Mouse (Mus musculus) hindbrain, postnatal 0 days (tissue): ENCODE results near the gene Gcnt7. TPM values are rescaled to one million over a fixed set of nuclear protein-coding genes. Genes with fewer than 3 reads are reported as not detected.
A peak's percentile ranks its signal among the peaks of the same experiment; 100 is the strongest.

Experiments
- ATAC-seq: fragments of 200-750 bp; cut with Nextera tagmentation; 2 replicates; pipeline ENCODE4 v1.8.0; 2017; ENCODE audit warnings: mild to moderate bottlenecking, moderate TSS enrichment, moderate library complexity
- DNase-seq: peaks from one replicate; pipeline ENCODE4 v3.0.0-alpha.2; 2015; ENCODE audit warnings: low spot score
- H3K27ac ChIP-seq: fragments of 300-500 bp; sonication (generic); 2 replicates; pipeline ENCODE4 v1.5.1; 2014; ENCODE audit warnings: mild to moderate bottlenecking
- H3K27me3 ChIP-seq: fragments of 300-500 bp; sonication (generic); 2 replicates; pipeline ENCODE4 v1.6.1; 2014; ENCODE audit warnings: low read length, mixed read lengths; ENCODE audit not compliant: insufficient read depth
- H3K36me3 ChIP-seq: fragments of 300-500 bp; sonication (generic); 2 replicates; pipeline ENCODE4 v1.6.1; 2014; ENCODE audit warnings: low read length, mixed read lengths; ENCODE audit not compliant: insufficient read depth
- H3K4me1 ChIP-seq: fragments of 300-500 bp; sonication (generic); 2 replicates; pipeline ENCODE4 v1.6.1; 2014; ENCODE audit warnings: antibody characterized with exemption, low read length, mixed read lengths; ENCODE audit not compliant: insufficient read depth
- H3K4me2 ChIP-seq: fragments of 300-500 bp; sonication (generic); 2 replicates; pipeline ENCODE4 v1.6.1; 2014; ENCODE audit warnings: low read depth, mild to moderate bottlenecking, low read length, moderate library complexity, mixed read lengths
- H3K4me3 ChIP-seq: fragments of 300-500 bp; sonication (generic); 2 replicates; pipeline ENCODE4 v1.5.1; 2014; ENCODE audit warnings: low read length
- H3K9ac ChIP-seq: fragments of 300-500 bp; sonication (generic); replicated peaks from 2 replicates; pipeline ENCODE4 v1.6.1; 2014; ENCODE audit warnings: mild to moderate bottlenecking, low read length, moderate library complexity, mixed read lengths
- H3K9me3 ChIP-seq: fragments of 300-500 bp; sonication (generic); 2 replicates; pipeline ENCODE4 v1.6.1; 2016; ENCODE audit warnings: low read length, mixed read lengths
- CTCF ChIP-seq: IDR thresholded peaks from 2 replicates; pipeline ENCODE4 v1.5.1; 2016; ENCODE audit warnings: antibody characterized with exemption, control low read depth, low read depth
- WGBS: fragments of 180-500 bp; shearing (Covaris S2); extraction: QIAGEN DNeasy Blood & Tissue Kit; methylation state at CpG from one replicate; pipeline ENCODE4 v1.1.7; 2014; 5-methylcytosine and 5-hydroxymethylcytosine counted together
- polyA plus RNA-seq: library from polyadenylated mRNA; unstranded; fragments of >200 nt; fragmentation: Nextera tagmentation; extraction: Ambion mirVana; gene quantifications from 2 replicates; pipeline ENCODE4 v1.2.1, GENCODE M21; 2015
- total RNA-seq: library from RNA; depleted of rRNA; stranded (reverse); fragments of >200 nt; gene quantifications from 2 replicates; pipeline ENCODE4 v1.2.3, GENCODE M21; 2014; rRNA removed

Gcnt7 gene
- total RNA-seq: not detected in 2 replicates
- 0.92 and 1.0 TPM in 2 replicates for polyA plus RNA-seq

DNA sequence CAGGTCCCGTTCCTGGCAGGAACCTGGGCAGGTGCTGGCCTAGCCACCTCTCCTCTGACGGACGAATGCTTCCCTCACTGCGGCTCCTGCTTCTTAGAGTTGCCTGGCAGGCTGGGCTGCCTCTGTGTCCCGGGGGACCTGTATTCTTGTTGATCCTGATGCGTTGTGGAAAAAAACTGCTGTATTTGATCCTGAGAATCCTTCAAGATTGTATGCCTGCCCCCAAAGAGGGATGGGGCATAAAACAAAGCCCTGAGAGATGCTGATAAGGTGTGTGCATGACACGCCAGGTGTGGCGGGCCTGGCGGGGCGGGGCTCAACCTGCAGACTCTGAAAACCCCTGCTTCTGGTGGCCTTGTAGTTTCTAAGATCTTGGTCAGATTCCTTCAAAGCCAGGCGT is at the start of gene Gcnt7:
Gene Gcnt7 (minus strand): TSS at position 101 of the 400 bp plus-strand sequence.
- Histone ChIP-seq H3K9ac (no peak within 1 kb of the TSS), H3K27me3 (no peaks in the 10 kb centered on the region), H3K4me1 (no peaks in the 10 kb centered on the region), H3K9me3 (no peaks in the 10 kb centered on the region), H3K4me2 (no peak within 1 kb of the TSS), H3K36me3 (peaks cover 12% of the 10 kb centered on the region; the same call in 1 of the 2 replicates), H3K4me3 (no peak within 1 kb of the TSS), H3K27ac (no peak within 1 kb of the TSS)
- no peak for TF ChIP-seq CTCF
- DNase-seq: no peak
- WGBS: 86% methylated on average over 11 of the region's 11 CpGs
- no peak for ATAC-seq

GRCm38 (mm10) chr2:172506121-172506520 is 47.7 kb upstream of the Gcnt7 start:
- no peak for TF ChIP-seq CTCF
- 83% methylated on average over 7 of the region's 7 CpGs for WGBS
- Histone ChIP-seq H3K4me3 (no peak overlapping the region), H3K27me3 (no peaks in the 10 kb centered on the region), H3K36me3 (no peaks in the 10 kb centered on the region), H3K4me1 (no peaks in the 10 kb centered on the region), H3K4me2 (no peak overlapping the region), H3K9ac (no peak overlapping the region), H3K27ac (no peak overlapping the region), H3K9me3 (no peaks in the 10 kb centered on the region)
- no peak for DNase-seq
- no peak for ATAC-seq

DNA sequence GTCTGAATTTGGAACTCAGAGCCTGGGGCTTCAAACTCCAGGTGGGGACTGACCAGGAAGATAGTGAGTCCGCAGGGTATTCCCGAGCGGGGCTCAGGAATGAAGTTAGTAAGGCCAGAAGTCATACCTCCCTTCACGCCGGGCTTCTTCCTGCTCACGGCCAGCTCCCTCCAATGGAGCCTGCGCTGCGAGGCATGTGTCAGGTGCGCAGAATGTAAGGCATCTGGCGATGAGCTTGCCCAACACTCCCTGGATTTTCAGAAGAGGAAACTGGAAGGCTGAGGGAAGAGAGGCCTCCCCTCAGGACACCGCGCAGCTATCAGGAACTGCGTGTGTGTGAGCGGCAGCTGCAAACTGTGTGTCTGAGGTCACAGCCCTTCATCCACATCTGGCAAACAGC is 43.8 kb upstream of the Gcnt7 start:
- Histone ChIP-seq H3K4me3 (no peak overlapping the region), H3K4me2 (no peak overlapping the region), H3K9me3 (no peaks in the 10 kb centered on the region), H3K36me3 (no peaks in the 10 kb centered on the region), H3K9ac (no peak overlapping the region), H3K4me1 (no peaks in the 10 kb centered on the region), H3K27ac (no peak overlapping the region), H3K27me3 (no peaks in the 10 kb centered on the region)
- TF ChIP-seq CTCF: no peak
- DNase-seq (no peak), ATAC-seq (no peak)
- WGBS: 79% methylated on average over 14 of the region's 14 CpGs

- peak; percentile 78 for DNase-seq
- TF ChIP-seq CTCF: peak; percentile 90
- WGBS: 9% methylated on average over 4 of the region's 4 CpGs
These were observed 42.9 kb upstream of the Gcnt7 start for GRCm38 (mm10) chr2:172501341-172501740.

DNA sequence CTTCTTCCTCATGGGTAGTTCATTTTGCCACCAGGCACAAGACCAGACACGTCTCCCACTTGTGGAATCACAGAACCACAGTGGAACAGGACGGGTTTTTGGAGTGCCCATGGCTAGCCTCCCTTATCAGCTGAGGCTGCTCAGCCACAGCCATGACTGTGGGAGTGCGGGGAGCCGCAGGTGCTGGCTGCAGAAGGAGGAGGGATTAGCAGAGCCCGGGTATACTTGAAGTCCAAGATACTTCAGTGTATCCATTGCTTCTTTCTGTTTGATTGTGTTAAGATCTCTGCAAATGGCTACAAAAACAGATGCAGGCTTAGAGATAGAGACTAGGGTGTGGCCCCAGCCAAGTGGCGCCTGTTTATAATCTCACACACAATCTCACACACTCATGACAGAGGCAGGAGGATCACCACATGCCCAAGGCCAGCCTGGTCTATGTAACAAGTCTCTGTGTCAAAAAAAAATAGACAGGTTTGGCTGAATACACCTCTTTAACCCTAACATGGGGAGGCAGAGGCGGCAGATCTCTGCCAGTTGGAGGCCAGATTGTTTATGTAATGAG is 42.4 kb upstream of the Gcnt7 start:
- WGBS: 59% methylated on average over 7 of the region's 7 CpGs
- Histone ChIP-seq H3K36me3 (no peaks in the 10 kb centered on the region), H3K9ac (no peak overlapping the region), H3K4me2 (no peak overlapping the region), H3K4me1 (no peaks in the 10 kb centered on the region), H3K27ac (no peak overlapping the region), H3K9me3 (no peaks in the 10 kb centered on the region), H3K4me3 (no peak overlapping the region), H3K27me3 (no peaks in the 10 kb centered on the region)
- no peak for TF ChIP-seq CTCF
- ATAC-seq (no peak), DNase-seq (no peak)

More at GRCm38 (mm10) chr2:172501341-172501740, 42.9 kb upstream of the Gcnt7 start:
- Histone ChIP-seq H3K36me3 (no peaks in the 10 kb centered on the region), H3K9ac (no peak overlapping the region), H3K9me3 (no peaks in the 10 kb centered on the region), H3K27me3 (no peaks in the 10 kb centered on the region), H3K4me3 (no peak overlapping the region), H3K4me1 (no peaks in the 10 kb centered on the region), H3K27ac (no peak overlapping the region), H3K4me2 (no peak overlapping the region)
- ATAC-seq: no peak; the same call in 1 of the 2 replicates

DNA sequence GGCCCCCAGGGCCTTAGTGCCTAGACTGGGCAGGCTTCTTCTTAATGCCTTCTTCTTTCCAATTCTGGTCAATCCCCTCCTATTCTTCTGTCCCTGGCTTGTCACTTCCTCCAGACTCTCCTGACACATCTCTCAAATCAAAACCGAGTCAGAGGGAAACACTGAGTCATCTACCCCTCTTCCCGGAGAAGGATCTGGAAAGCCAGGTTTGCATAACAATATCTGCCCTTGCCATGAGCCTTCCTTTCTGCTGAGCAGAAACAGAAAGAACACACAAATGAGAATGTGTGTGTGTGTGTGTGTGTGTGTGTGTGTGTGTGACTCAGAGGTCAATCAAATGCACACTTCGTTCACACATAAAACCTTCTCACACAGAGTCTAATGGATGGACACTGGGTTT is 40.4 kb upstream of the Gcnt7 start:
- DNase-seq (no peak), ATAC-seq (no peak)
- 26% methylated on average over 3 of the region's 3 CpGs for WGBS
- Histone ChIP-seq H3K27ac (no peak overlapping the region), H3K4me1 (no peaks in the 10 kb centered on the region), H3K4me3 (no peak overlapping the region), H3K27me3 (no peaks in the 10 kb centered on the region), H3K9ac (no peak overlapping the region), H3K9me3 (no peaks in the 10 kb centered on the region), H3K4me2 (no peak overlapping the region), H3K36me3 (no peaks in the 10 kb centered on the region)
- no peak for TF ChIP-seq CTCF

DNA sequence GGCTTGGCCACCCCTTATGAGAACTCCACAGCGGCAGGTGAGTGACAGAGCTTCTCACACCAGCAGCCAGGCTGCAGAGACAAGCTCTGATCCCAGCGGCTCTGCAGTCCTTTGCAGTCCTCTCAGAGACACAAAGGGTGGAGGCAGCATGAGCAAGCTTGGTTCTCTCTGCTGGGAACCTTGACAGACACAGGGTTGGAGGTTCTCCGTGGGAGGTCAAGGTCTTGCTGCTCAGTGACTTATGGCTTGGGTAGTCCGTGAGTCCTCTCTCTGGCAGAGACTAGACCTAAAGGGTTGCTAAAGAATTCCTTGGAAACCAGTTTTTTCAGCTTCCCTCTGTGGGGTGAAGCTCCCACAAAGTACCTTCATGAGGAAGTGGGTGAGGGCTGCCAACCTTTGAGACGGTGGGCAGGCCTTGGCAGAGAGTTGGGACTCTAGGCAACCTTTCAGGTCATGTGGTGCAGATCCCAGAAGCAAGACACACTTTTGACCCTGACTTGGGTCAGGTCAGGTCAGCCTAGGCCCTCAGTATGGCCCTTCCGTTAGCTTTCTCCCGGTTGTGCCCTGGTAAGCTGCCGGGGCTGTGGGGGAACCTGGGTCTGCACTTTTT is 38.4 kb upstream of the Gcnt7 start:
- H3K9me3 ChIP-seq: no peaks in the 10 kb centered on the region
- H3K27ac ChIP-seq: no peak overlapping the region
- no peak for TF ChIP-seq CTCF
- H3K4me2 ChIP-seq: no peak overlapping the region
- no peaks in the 10 kb centered on the region for H3K36me3 ChIP-seq
- no peak overlapping the region for H3K9ac ChIP-seq
- no peak overlapping the region for H3K4me3 ChIP-seq
- no peaks in the 10 kb centered on the region for H3K27me3 ChIP-seq
- DNase-seq: no peak
- WGBS: 69% methylated on average over 8 of the region's 8 CpGs
- no peaks in the 10 kb centered on the region for H3K4me1 ChIP-seq
- ATAC-seq: no peak
